25 mouse cellular contexts compared by ENCODE assay signal in the genomic region with DNA sequence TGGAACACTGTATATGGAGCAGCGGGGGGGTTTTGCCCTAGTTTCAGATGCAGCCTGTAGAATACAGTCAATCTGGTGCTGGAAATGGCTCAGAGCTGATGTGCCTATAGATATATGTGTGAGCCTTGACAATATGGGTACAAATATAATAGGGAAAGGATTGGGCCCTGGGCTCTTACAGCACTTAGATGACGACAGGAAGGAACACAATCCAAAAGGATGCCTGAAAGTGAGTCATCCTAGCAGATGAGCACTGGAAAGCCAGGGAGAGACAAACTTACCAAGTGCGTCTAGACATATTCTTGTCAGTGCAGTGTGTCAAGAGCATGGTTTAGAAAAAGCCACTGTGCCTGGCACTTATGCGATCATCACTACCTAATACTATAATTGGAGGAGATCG.
"Had no signal": no experiment of that assay in that cellular context is flagged by ENCODE, and none has a peak within 500 bp of the region (broad histone marks: within the 10 kb centered on the region; RNA-seq: fewer than 3 reads in every experiment).

No protein-coding gene starts in this region.

- H3K27ac ChIP-seq: heart, adult 2 months; heart, embryonic 13.5 days; heart, embryonic 15.5 days; hindbrain, embryonic 13.5 days; hindbrain, embryonic 15.5 days; hindbrain, postnatal 0 days; kidney, embryonic 15.5 days; kidney, postnatal 0 days; left cerebral cortex, adult 2 months; limb, embryonic 10.5 days; limb, embryonic 12.5 days had no signal

- H3K36me3 ChIP-seq: heart, embryonic 13.5 days; heart, embryonic 15.5 days; hindbrain, embryonic 13.5 days; hindbrain, embryonic 15.5 days; kidney, embryonic 15.5 days; limb, embryonic 10.5 days; limb, embryonic 12.5 days had no signal

- H3K4me1 ChIP-seq: heart, embryonic 13.5 days; heart, embryonic 15.5 days; hindbrain, embryonic 13.5 days; hindbrain, embryonic 15.5 days; kidney, embryonic 15.5 days; limb, embryonic 10.5 days; limb, embryonic 12.5 days had no signal

- H3K9ac ChIP-seq: heart, embryonic 13.5 days; heart, embryonic 15.5 days; hindbrain, embryonic 13.5 days; hindbrain, embryonic 15.5 days; kidney, embryonic 15.5 days; limb, embryonic 12.5 days had no signal

- H3K4me2 ChIP-seq: heart, embryonic 11.5 days; heart, embryonic 13.5 days; heart, embryonic 15.5 days; hindbrain, embryonic 13.5 days; hindbrain, embryonic 15.5 days; kidney, embryonic 15.5 days; limb, embryonic 12.5 days; liver, embryonic 11.5 days had no signal

- DNase-seq: gastrocnemius, postnatal 14 days; gastrocnemius, postnatal 36 days; heart, adult 11 months; heart, adult 2 months; heart, postnatal 14 days; heart, postnatal 36 days; kidney, adult 11 months; kidney, adult 2 months; kidney, adult 9 months; kidney, postnatal 14 days; kidney, postnatal 36 days; liver had no signal

- H3K9me3 ChIP-seq: heart, embryonic 13.5 days; heart, embryonic 15.5 days; hindbrain, embryonic 13.5 days; hindbrain, embryonic 15.5 days; kidney, embryonic 15.5 days; limb, embryonic 10.5 days; limb, embryonic 12.5 days had no signal

- H3K4me3 ChIP-seq: heart, adult 2 months; heart, embryonic 13.5 days; heart, embryonic 15.5 days; hindbrain, embryonic 13.5 days; hindbrain, embryonic 15.5 days; kidney, embryonic 15.5 days; left cerebral cortex, adult 2 months; limb, embryonic 10.5 days; limb, embryonic 12.5 days had no signal

- H3K27me3 ChIP-seq: heart, embryonic 13.5 days; heart, embryonic 15.5 days; hindbrain, embryonic 13.5 days; hindbrain, embryonic 15.5 days; kidney, embryonic 15.5 days; limb, embryonic 12.5 days had no signal

- ATAC-seq: hindbrain, postnatal 0 days; intestine, embryonic 16.5 days had no signal
